Mouse (Mus musculus) lung, embryonic 14.5 days (tissue): Measurements from ENCODE around the gene Faap100. TPM values are rescaled to one million over a fixed set of nuclear protein-coding genes. Genes with fewer than 3 reads are reported as not detected.
A peak's percentile ranks its signal among the peaks of the same experiment; 100 is the strongest.
"Not testable (repeated sequence)": the region's sequence is repeated elsewhere in the genome, so short reads cannot be mapped to it uniquely, and the experiment has no call there.

ENCODE experiments used
- ATAC-seq: fragments of 200-750 bp; cut with Nextera tagmentation; 2 replicates; pipeline ENCODE4 v1.8.0; 2017; ENCODE audit warnings: mild to moderate bottlenecking, moderate TSS enrichment, moderate library complexity; ENCODE audit not compliant: insufficient read depth
- DNase-seq: peaks from one replicate; pipeline ENCODE4 v3.0.0-alpha.2; 2015
- H3K27ac ChIP-seq: fragments of 300-500 bp; sonication (generic); 2 replicates; pipeline ENCODE4 v1.5.1; 2014; ENCODE audit warnings: low read depth, mild to moderate bottlenecking, moderate library complexity
- H3K27me3 ChIP-seq: fragments of 300-500 bp; sonication (generic); 2 replicates; pipeline ENCODE4 v1.6.1; 2014; ENCODE audit warnings: low read length, control low read depth; ENCODE audit not compliant: insufficient read depth
- H3K36me3 ChIP-seq: fragments of 300-500 bp; sonication (generic); 2 replicates; pipeline ENCODE4 v1.6.1; 2014; ENCODE audit warnings: control low read depth; ENCODE audit not compliant: insufficient read depth
- H3K4me1 ChIP-seq: fragments of 300-500 bp; sonication (generic); 2 replicates; pipeline ENCODE4 v1.6.1; 2014; ENCODE audit warnings: antibody characterized with exemption, control low read depth; ENCODE audit not compliant: insufficient read depth
- H3K4me2 ChIP-seq: fragments of 300-500 bp; sonication (generic); 2 replicates; pipeline ENCODE4 v1.6.1; 2014; ENCODE audit warnings: mild to moderate bottlenecking
- H3K4me3 ChIP-seq: fragments of 300-500 bp; sonication (generic); 2 replicates; pipeline ENCODE4 v1.5.1; 2014; ENCODE audit warnings: low read depth, low read length
- H3K9ac ChIP-seq: fragments of 300-500 bp; sonication (generic); 2 replicates; pipeline ENCODE4 v1.6.1; 2014
- H3K9me3 ChIP-seq: fragments of 300-500 bp; sonication (generic); 2 replicates; pipeline ENCODE4 v1.6.1; 2016; ENCODE audit warnings: low read depth, low read length, control low read depth
- CTCF ChIP-seq: IDR thresholded peaks from 2 replicates; pipeline ENCODE4 v1.5.1; 2016; ENCODE audit warnings: antibody characterized with exemption, low read depth
- WGBS: fragments of 180-500 bp; shearing (Covaris S2); extraction: QIAGEN DNeasy Blood & Tissue Kit; methylation state at CpG from one replicate; pipeline ENCODE4 v1.1.7; 2014; 5-methylcytosine and 5-hydroxymethylcytosine counted together
- polyA plus RNA-seq: library from polyadenylated mRNA; unstranded; fragments of >200 nt; fragmentation: Nextera tagmentation; extraction: Ambion mirVana; gene quantifications from 2 replicates; pipeline ENCODE4 v1.2.1, GENCODE M21; 2014

Faap100 gene
- polyA plus RNA-seq, 1 experiment from 2014 or later: 44.5 TPM

DNA sequence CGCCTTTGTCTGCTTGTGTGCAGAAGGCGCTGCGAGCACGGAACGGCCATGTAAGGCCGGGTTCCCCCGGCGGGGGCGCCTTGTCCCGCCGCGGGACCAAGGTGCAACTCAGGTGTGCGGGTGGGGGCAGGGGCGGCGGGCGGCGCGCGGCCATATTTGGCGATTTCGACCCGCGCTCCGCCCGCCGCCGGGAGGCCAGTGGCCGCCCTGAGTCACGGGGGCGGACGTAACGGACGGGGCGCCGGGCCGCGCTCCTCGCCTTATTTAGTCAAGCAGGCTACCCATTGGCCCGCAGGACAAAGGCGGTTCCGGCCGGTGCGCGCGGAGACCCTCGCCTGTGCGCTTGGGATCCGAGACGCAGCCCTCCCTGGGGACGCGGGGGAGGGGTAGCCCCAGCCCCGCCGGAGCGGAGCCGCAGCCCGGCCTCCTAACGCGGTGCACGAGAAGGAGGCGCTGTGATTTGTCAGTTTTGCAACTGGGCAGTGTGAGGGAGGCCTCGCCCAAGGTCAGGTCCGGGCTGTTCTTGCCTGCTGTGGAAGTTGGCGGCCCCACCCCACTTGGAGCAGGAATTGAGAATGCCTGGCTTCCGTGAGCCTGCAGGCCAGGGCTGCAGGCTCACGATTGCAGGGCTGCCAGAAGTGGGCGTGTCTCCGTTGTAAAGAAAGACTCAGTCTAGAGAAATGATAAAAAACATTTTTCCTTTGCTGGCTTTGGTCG is 28.4 kb downstream of the Faap100 start:
- ATAC-seq: peak; percentile 83
- Histone ChIP-seq H3K36me3 (peaks cover 24% of the 10 kb centered on the region), H3K27me3 (no peaks in the 10 kb centered on the region; the same call in 1 of the 2 replicates), H3K9ac (peak overlapping the region; percentile 100), H3K4me2 (peak overlapping the region; percentile 95), H3K4me1 (peaks cover 19% of the 10 kb centered on the region), H3K4me3 (peak overlapping the region; percentile 100), H3K9me3 (no peaks in the 10 kb centered on the region), H3K27ac (peak overlapping the region; percentile 100)
- WGBS: under 1% methylated on average over 67 of the region's 68 CpGs
- 0 out of 2 replicates have a peak, but pooled peaks have one; percentile 14 for TF ChIP-seq CTCF
- peak; percentile 96 for DNase-seq

DNA sequence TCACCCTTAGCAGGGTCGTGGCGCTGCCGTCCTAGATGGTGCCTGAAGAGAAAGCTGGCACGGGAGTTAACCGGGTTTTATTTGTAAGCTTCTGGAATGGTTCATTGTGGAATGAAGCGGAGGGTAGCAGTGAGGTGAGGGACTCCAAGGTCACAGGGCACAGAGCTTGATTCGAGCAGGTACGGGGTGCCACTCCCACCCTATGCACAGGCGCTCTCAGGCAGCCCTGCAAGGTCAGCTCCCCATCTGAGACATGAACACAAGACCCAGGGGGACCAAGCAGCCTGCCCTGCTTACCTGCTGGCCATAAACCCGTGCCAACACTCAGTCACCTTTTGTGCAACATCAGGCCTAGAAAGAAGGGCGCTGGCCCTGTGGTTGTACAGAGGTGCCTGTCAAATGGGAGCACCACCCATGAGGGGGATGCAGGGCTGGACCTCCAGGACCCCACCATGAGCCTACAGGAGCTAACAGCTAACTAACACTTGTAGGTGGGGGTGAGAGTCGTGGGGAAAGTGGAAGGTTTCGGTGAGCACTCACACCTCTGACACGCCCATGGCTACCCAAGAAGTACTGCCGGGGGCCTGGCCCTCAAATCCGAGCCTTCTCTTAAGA is 29.1 kb downstream of the Faap100 start:
- Histone ChIP-seq H3K27ac (peak overlapping the region; percentile 100), H3K27me3 (no peaks in the 10 kb centered on the region; the same call in 1 of the 2 replicates), H3K4me1 (peaks cover 15% of the 10 kb centered on the region), H3K4me3 (peak overlapping the region; percentile 100), H3K4me2 (peak overlapping the region; percentile 95), H3K9ac (peak overlapping the region; percentile 100), H3K36me3 (peaks cover 27% of the 10 kb centered on the region), H3K9me3 (no peaks in the 10 kb centered on the region)
- no peak for TF ChIP-seq CTCF
- DNase-seq: peak; percentile 71
- ATAC-seq: peak; percentile 1; the same call in 1 of the 2 replicates
- whole genome bisulfite sequencing: 2% methylated on average over 16 of the region's 16 CpGs

DNA sequence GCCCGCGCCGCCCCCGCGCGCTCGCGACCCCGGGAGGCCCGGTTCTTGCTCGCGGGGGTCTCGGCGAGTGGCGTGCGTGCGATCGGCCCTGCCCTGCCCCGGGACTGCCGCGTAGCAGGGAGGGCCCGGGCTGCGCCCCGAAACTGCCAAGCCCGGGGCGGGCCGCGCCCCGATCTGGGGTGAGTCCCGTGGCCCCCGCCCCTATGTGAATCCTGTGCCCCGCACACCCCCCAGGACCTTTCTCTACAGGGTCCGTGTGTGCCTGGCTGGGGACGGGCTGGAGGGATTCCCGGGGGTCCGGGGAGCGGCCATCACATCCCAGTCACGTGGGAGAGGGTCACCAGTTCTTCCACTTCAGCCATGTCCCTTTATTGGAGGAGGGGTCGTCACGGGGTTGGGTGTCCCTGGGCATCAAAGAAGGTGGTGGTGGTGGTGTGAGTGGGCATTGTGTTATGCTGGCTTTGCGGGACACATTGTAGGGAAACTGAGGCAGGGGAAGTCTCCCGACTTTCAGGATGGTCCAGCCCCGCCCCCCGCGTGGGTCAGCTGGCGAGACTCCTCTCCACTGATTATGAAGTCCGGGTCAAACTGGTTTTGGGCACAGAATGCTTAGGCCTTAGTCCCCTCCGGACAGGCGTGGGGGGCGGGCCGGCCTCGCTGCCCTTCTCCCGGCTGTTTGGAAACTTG is 29.7 kb downstream of the Faap100 start:
- Histone ChIP-seq H3K9ac (peak overlapping the region; percentile 100), H3K27me3 (no peaks in the 10 kb centered on the region; the same call in 1 of the 2 replicates), H3K27ac (peak overlapping the region; percentile 100), H3K4me3 (peak overlapping the region; percentile 100), H3K4me1 (peaks cover 15% of the 10 kb centered on the region), H3K36me3 (peaks cover 27% of the 10 kb centered on the region), H3K9me3 (no peaks in the 10 kb centered on the region), H3K4me2 (peak overlapping the region; percentile 95)
- no peak for TF ChIP-seq CTCF
- peak; percentile 74 for DNase-seq
- 2% methylated on average over 39 of the region's 53 CpGs for WGBS
- ATAC-seq: no peak; the same call in 1 of the 2 replicates

DNA sequence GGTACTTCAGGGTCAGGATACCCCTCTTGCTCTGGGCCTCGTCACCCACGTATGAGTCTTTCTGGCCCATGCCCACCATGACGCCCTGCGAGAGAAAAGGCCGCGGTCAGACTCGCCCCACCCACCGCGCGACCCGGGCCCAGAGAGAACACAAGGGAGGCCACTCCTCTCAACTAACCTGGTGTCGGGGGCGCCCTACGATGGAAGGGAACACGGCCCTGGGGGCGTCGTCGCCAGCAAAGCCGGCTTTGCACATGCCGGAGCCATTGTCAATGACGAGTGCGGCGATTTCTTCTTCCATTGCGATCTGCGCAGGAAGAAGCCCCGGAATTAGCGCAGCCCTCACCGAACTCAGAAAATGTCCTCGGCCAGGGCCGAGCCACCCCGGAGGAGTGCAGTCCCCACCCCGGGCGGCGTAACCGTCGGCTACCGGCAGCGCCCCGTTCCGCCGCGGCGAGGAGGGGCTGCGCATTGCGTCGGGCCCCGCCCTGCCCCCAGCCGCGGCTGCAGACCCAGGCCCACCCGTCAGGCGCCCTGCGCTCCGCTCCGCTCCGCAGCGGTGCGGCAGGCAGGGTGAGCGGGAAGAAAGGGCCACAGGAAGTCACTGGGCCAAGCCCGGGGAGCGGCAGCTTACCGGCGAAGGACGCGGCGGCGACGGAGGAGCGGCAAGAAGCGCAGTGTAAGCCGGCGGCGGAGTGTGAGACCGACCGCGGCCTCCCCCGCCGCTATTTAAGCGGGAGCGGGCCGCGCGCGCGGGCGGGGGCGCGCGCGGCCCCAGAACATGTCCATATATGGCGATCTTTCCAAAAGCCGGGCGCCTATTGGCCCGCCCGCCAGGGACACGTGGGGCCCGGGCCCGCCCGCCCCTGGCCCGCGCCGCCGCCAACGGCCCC is 30.5 kb downstream of the Faap100 start, which contains the start of gene Actg1:
Actg1 (minus strand) TSS at position 752 of the 893 bp plus-strand sequence.
- peak within 1 kb of the TSS; percentile 100 for H3K4me3 ChIP-seq
- H3K4me1 ChIP-seq: peaks cover 13% of the 10 kb centered on the region
- H3K36me3 ChIP-seq: peaks cover 27% of the 10 kb centered on the region
- H3K27me3 ChIP-seq: no peaks in the 10 kb centered on the region; the same call in 1 of the 2 replicates
- DNase-seq: peak; percentile 97
- TF ChIP-seq CTCF: no peak
- no peaks in the 10 kb centered on the region for H3K9me3 ChIP-seq
- H3K4me2 ChIP-seq: peak within 1 kb of the TSS; percentile 95
- peak; percentile 61 for ATAC-seq
- peak within 1 kb of the TSS; percentile 100 for H3K9ac ChIP-seq
- 3% methylated on average over 101 of the region's 103 CpGs for WGBS
- H3K27ac ChIP-seq: peak within 1 kb of the TSS; percentile 100

DNA sequence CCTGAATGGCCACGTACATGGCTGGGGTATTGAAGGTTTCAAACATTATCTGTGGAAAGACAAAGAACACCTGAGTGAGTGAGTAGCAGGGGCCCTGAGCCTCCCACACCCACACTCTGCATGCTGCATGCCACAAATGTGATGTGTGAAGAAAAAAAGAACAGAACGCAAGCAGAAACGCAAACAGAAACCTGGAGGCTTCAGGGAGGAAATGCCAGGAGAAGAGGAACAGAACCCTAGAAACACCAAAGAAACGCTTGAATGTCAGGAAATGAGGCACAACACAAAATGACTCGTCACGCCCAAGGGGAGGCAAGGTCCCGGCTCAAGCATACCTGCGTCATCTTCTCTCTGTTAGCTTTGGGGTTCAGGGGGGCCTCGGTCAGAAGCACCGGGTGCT is 31.3 kb downstream of the Faap100 start:
- under 1% methylated on average over 9 of the region's 10 CpGs for WGBS
- DNase-seq (no peak), ATAC-seq (no peak)
- H3K4me2 ChIP-seq: peak overlapping the region; percentile 95
- H3K27ac ChIP-seq: peak overlapping the region; percentile 100
- peak overlapping the region; percentile 100 for H3K9ac ChIP-seq
- H3K27me3 ChIP-seq: no peaks in the 10 kb centered on the region; the same call in 1 of the 2 replicates
- peaks cover 9% of the 10 kb centered on the region for H3K4me1 ChIP-seq
- peaks cover 27% of the 10 kb centered on the region for H3K36me3 ChIP-seq
- no peak for TF ChIP-seq CTCF
- no peaks in the 10 kb centered on the region for H3K9me3 ChIP-seq
- H3K4me3 ChIP-seq: peak overlapping the region; percentile 100

DNA sequence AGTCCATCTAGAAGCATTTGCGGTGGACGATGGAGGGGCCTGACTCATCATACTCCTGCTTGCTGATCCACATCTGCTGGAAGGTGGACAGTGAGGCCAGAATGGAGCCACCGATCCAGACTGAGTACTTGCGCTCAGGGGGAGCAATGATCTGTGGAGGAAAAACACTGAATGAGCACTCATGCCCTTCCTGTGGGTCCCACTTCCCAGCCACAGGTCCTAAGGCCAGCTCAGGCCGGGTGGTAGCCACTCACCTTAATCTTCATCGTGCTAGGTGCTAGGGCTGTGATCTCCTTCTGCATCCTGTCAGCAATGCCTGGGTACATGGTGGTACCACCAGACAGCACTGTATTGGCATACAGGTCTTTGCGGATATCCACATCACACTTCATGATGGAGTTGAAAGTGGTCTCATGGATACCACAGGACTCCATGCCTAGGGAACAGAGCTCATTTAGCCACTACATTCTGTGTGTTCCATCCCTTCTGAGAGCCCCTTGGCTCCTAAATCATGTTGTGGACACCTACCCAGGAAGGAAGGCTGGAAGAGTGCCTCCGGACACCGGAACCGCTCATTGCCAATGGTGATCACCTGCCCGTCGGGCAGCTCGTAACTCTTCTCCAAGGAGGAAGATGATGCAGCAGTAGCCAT is 32.1 kb downstream of the Faap100 start:
- not testable (repeated sequence) for H3K27me3 ChIP-seq, H3K4me1 ChIP-seq, ATAC-seq, H3K9me3 ChIP-seq, H3K27ac ChIP-seq, DNase-seq
- Histone ChIP-seq H3K4me2 (peak overlapping the region; percentile 77), H3K9ac (peak overlapping the region; percentile 60), H3K4me3 (peak overlapping the region; percentile 52), H3K36me3 (peaks cover 24% of the 10 kb centered on the region)
- 44% methylated on average over 8 of the region's 13 CpGs for WGBS
